ENCODE assay signal across 13 mouse cellular contexts in the genomic region with DNA sequence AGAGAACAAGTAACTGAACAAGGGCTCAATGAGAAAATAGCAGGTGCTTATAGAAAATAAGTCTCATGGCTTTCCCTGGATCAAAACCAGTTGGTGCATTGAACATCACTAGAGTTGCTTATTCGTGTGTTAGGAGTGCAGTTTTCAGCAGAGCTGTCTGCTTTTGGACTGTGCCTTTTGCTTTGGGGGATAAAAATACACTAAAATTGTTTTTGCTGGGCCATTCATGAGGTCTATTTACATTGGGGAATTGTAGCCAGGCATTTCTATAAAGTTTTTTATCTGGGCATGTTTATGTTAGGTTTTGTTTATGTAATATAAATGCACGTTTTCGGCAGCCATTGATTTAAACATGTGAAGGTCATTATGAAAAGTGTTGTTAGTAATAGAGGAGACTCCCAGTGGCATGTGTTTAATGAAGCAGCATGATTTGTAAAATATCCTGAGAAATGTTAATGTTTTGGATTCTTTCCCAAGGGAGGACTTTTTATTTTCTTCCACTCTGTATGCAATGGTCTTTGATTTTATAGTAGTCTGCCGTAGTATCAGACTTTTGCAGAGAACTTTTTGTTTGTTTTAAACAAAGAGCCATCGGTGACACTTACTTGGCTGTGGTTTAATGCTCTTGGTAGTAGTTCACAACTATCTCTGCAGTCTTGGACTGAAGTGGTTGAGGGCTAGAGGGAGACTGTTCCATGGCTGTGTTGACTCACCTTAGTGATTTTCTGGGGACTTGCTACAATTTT.
A peak's percentile ranks its signal among the peaks of the same experiment; 100 is the strongest.
DNase-seq lines count a peak whose midpoint lies in the region; ATAC-seq and TF ChIP-seq lines count a peak whose summit lies in the region.
"Had no signal": no experiment of that assay in that cellular context is flagged by ENCODE, and none has a peak within 500 bp of the region (broad histone marks: within the 10 kb centered on the region; RNA-seq: fewer than 3 reads in every experiment).

No protein-coding gene starts in this region.

- H3K36me3 ChIP-seq in forebrain, embryonic 14.5 days (ENCODE audit: control insufficient read depth, insufficient read depth, low read length): no peaks in the 10 kb centered on the region
- no peaks in the 10 kb centered on the region for H3K36me3 ChIP-seq in forebrain, embryonic 15.5 days
- H3K36me3 ChIP-seq in kidney, embryonic 15.5 days: no peaks in the 10 kb centered on the region
- no peaks in the 10 kb centered on the region for H3K36me3 ChIP-seq in intestine, postnatal 0 days (ENCODE audit: control insufficient read depth, insufficient read depth)
- H3K36me3 ChIP-seq: liver, embryonic 15.5 days had no signal

- H3K4me2 ChIP-seq in forebrain, embryonic 14.5 days (ENCODE audit: low read length): no peak overlapping the region
- H3K4me2 ChIP-seq in forebrain, embryonic 15.5 days (replicated peaks): no peak overlapping the region
- H3K4me2 ChIP-seq in kidney, embryonic 15.5 days: no peak overlapping the region
- no peak overlapping the region for H3K4me2 ChIP-seq in intestine, postnatal 0 days (replicated peaks; ENCODE audit: low read depth)
- H3K4me2 ChIP-seq: liver, embryonic 15.5 days had no signal

- no peak overlapping the region for H3K4me3 ChIP-seq in forebrain, embryonic 14.5 days (ENCODE audit: low read depth, low read length)
- no peak overlapping the region for H3K4me3 ChIP-seq in forebrain, embryonic 15.5 days
- H3K4me3 ChIP-seq in kidney, embryonic 15.5 days (replicated peaks): no peak overlapping the region
- H3K4me3 ChIP-seq in bone marrow macrophage, adult 2 months (ENCODE audit: insufficient read depth, low read length): no peak overlapping the region
- H3K4me3 ChIP-seq in intestine, postnatal 0 days (ENCODE audit: low read depth, low read length): no peak overlapping the region
- H3K4me3 ChIP-seq: liver, embryonic 15.5 days had no signal

- H3K9me3 ChIP-seq in forebrain, embryonic 14.5 days (replicated peaks; ENCODE audit: control insufficient read depth, low read length): no peaks in the 10 kb centered on the region
- H3K9me3 ChIP-seq in forebrain, embryonic 15.5 days: no peaks in the 10 kb centered on the region
- no peaks in the 10 kb centered on the region for H3K9me3 ChIP-seq in kidney, embryonic 15.5 days (replicated peaks)
- H3K9me3 ChIP-seq in intestine, postnatal 0 days (ENCODE audit: control insufficient read depth): no peaks in the 10 kb centered on the region
- H3K9me3 ChIP-seq: liver, embryonic 15.5 days had no signal

- no peak overlapping the region for H3K27ac ChIP-seq in forebrain, embryonic 14.5 days (ENCODE audit: low read depth, low read length)
- H3K27ac ChIP-seq in forebrain, embryonic 15.5 days (replicated peaks): no peak overlapping the region
- peak overlapping the region; percentile 79 for H3K27ac ChIP-seq in kidney, embryonic 15.5 days
- peak overlapping the region; percentile 100 for H3K27ac ChIP-seq in bone marrow macrophage, adult 2 months (ENCODE audit: insufficient read depth, low read depth, low read length)
- peak overlapping the region; percentile 51 for H3K27ac ChIP-seq in intestine, postnatal 0 days (ENCODE audit: low read depth, low read length)
- H3K27ac ChIP-seq: liver, embryonic 15.5 days had no signal

- H3K27me3 ChIP-seq in forebrain, embryonic 14.5 days (replicated peaks; ENCODE audit: control insufficient read depth, insufficient read depth, low read length): no peaks in the 10 kb centered on the region
- H3K27me3 ChIP-seq in forebrain, embryonic 15.5 days: no peaks in the 10 kb centered on the region
- H3K27me3 ChIP-seq in kidney, embryonic 15.5 days: no peaks in the 10 kb centered on the region
- no peaks in the 10 kb centered on the region for H3K27me3 ChIP-seq in intestine, postnatal 0 days (replicated peaks; ENCODE audit: control insufficient read depth, insufficient read depth, low read length)
- H3K27me3 ChIP-seq: liver, embryonic 15.5 days had no signal

- no peak overlapping the region for H3K9ac ChIP-seq in forebrain, embryonic 14.5 days (ENCODE audit: low read length)
- no peak overlapping the region for H3K9ac ChIP-seq in forebrain, embryonic 15.5 days (replicated peaks)
- no peak overlapping the region for H3K9ac ChIP-seq in kidney, embryonic 15.5 days
- H3K9ac ChIP-seq in intestine, postnatal 0 days (ENCODE audit: low read depth, low read length): no peak overlapping the region
- H3K9ac ChIP-seq: forebrain, postnatal 0 days; liver, embryonic 15.5 days had no signal

- H3K4me1 ChIP-seq in forebrain, embryonic 14.5 days (ENCODE audit: control insufficient read depth, insufficient read depth, low read length): 0 out of 2 replicates have a peak, but pooled peaks cover 5% of the 10 kb centered on the region
- peaks cover 16% of the 10 kb centered on the region for H3K4me1 ChIP-seq in forebrain, embryonic 15.5 days
- peaks cover 30% of the 10 kb centered on the region for H3K4me1 ChIP-seq in kidney, embryonic 15.5 days
- peaks cover 75% of the 10 kb centered on the region for H3K4me1 ChIP-seq in bone marrow macrophage, adult 2 months (ENCODE audit: control insufficient read depth, insufficient read depth, low read length)
- H3K4me1 ChIP-seq in intestine, postnatal 0 days (replicated peaks; ENCODE audit: control insufficient read depth, insufficient read depth, low read length): peaks cover 4% of the 10 kb centered on the region; the same call in 1 of the 2 replicates

- 64% methylated on average over 5 of the region's 5 CpGs for WGBS in forebrain, embryonic 14.5 days
- 53% methylated on average over 5 of the region's 5 CpGs for WGBS in forebrain, embryonic 15.5 days
- WGBS in kidney, embryonic 15.5 days: 47% methylated on average over 5 of the region's 5 CpGs
- WGBS in intestine, postnatal 0 days: 37% methylated on average over 5 of the region's 5 CpGs

- no peak for TF ChIP-seq POLR2A in bone marrow macrophage, adult 2 months (IDR thresholded peaks at IDR 0.05; ENCODE audit: borderline replicate concordance, low read depth, low read length)

- TF ChIP-seq CTCF in bone marrow macrophage, adult 2 months (IDR thresholded peaks at IDR 0.05; ENCODE audit: low read depth, low read length): no peak
- no peak for TF ChIP-seq CTCF in intestine, postnatal 0 days (IDR thresholded peaks at IDR 0.05; ENCODE audit: low read depth)

- DNase-seq in forebrain, embryonic 14.5 days (ENCODE audit: low spot score): peak; percentile 2
- DNase-seq in kidney, postnatal 14 days: no peak
- DNase-seq in right cerebral cortex, postnatal 36 days (ENCODE audit: low spot score in 2 of 2): no peak
- DNase-seq: cerebellum, postnatal 36 days; forebrain, postnatal 0 days; spleen, adult 18-20 months; thymus, postnatal 25 days had no signal

- ATAC-seq in forebrain, embryonic 14.5 days: no peak
- no peak for ATAC-seq in forebrain, embryonic 15.5 days (replicated peaks)
- no peak for ATAC-seq in kidney, embryonic 15.5 days (replicated peaks; ENCODE audit: low FRiP score)
- ATAC-seq in intestine, postnatal 0 days: peak; percentile 39; the same call in 1 of the 2 replicates
- no peak for ATAC-seq in inflammation-experienced regulatory T-cells, adult 6 months
- ATAC-seq: forebrain, postnatal 0 days had no signal

Comparison
In these comparisons a context has a peak if more than half of its experiments do, and no peak if none do; other contexts are left out.
1. H3K27ac ChIP-seq: peak in kidney, embryonic 15.5 days (single experiment), bone marrow macrophage, adult 2 months (single experiment) and intestine, postnatal 0 days (single experiment); none in forebrain, embryonic 14.5 days (single experiment) and forebrain, embryonic 15.5 days (single experiment).